ENCODE assay signal across 14 mouse cellular contexts in genomic region chrX:157329821-157330220, GRCm38 (mm10).
"Had no signal": no experiment of that assay in that cellular context is flagged by ENCODE, and none has a peak within 500 bp of the region (broad histone marks: within the 10 kb centered on the region; RNA-seq: fewer than 3 reads in every experiment).

No protein-coding gene starts in this region.

- H3K4me3 ChIP-seq: limb, embryonic 15.5 days; liver, embryonic 12.5 days; lung, embryonic 15.5 days; midbrain, embryonic 10.5 days; neural tube, embryonic 13.5 days had no signal

- H3K36me3 ChIP-seq: limb, embryonic 15.5 days; liver, embryonic 12.5 days; lung, embryonic 15.5 days; midbrain, embryonic 10.5 days; neural tube, embryonic 13.5 days had no signal

- DNase-seq: kidney, adult 18-20 months; kidney, postnatal 14 days; layer of hippocampus, adult 9-11 months; midbrain, embryonic 14.5 days; retina, postnatal 1 day; right cerebral cortex, postnatal 4 days; spleen, adult 18-20 months; thymus, adult 18-20 months; thymus, postnatal 14 days had no signal

- H3K4me1 ChIP-seq: limb, embryonic 15.5 days; liver, embryonic 12.5 days; lung, embryonic 15.5 days; midbrain, embryonic 10.5 days; neural tube, embryonic 13.5 days had no signal

- H3K27ac ChIP-seq: limb, embryonic 15.5 days; liver, embryonic 12.5 days; lung, embryonic 15.5 days; midbrain, embryonic 10.5 days; neural tube, embryonic 13.5 days had no signal

- H3K4me2 ChIP-seq: limb, embryonic 15.5 days; liver, embryonic 12.5 days; lung, embryonic 15.5 days; neural tube, embryonic 13.5 days had no signal

- H3K27me3 ChIP-seq: limb, embryonic 15.5 days; liver, embryonic 12.5 days; lung, embryonic 15.5 days; neural tube, embryonic 13.5 days had no signal

- H3K9ac ChIP-seq: limb, embryonic 15.5 days; liver, embryonic 12.5 days; lung, embryonic 15.5 days; neural tube, embryonic 13.5 days had no signal

- H3K9me3 ChIP-seq: limb, embryonic 15.5 days; liver, embryonic 12.5 days; lung, embryonic 15.5 days; midbrain, embryonic 10.5 days; neural tube, embryonic 13.5 days had no signal

- ATAC-seq: liver, embryonic 12.5 days had no signal
